23 mouse cellular contexts compared by ENCODE assay signal in genomic region chr12:55307566-55307965, GRCm38 (mm10). TPM values are rescaled to one million over a fixed set of nuclear protein-coding genes. Genes with fewer than 3 reads are reported as not detected.
DNase-seq lines count a peak whose midpoint lies in the region; ATAC-seq and TF ChIP-seq lines count a peak whose summit lies in the region.
"Had no signal": no experiment of that assay in that cellular context is flagged by ENCODE, and none has a peak within 500 bp of the region (broad histone marks: within the 10 kb centered on the region; RNA-seq: fewer than 3 reads in every experiment).

No protein-coding gene starts in this region.

- H3K27ac ChIP-seq in forebrain, embryonic 15.5 days (replicated peaks), result peak overlapping the region; percentile 44; the same call in 1 of the 2 replicates
- no peak overlapping the region for H3K27ac ChIP-seq in forebrain, embryonic 12.5 days
- peak overlapping the region; percentile 32 for H3K27ac ChIP-seq in heart, postnatal 0 days (ENCODE audit: low read depth)
- no peak overlapping the region for H3K27ac ChIP-seq in kidney, embryonic 15.5 days
- H3K27ac ChIP-seq: embryonic facial prominence, embryonic 15.5 days; gastrocnemius, adult 2 months; hindbrain, embryonic 10.5 days; hindbrain, embryonic 14.5 days had no signal

- H3K9me3 ChIP-seq in forebrain, embryonic 15.5 days, result no peaks in the 10 kb centered on the region
- no peaks in the 10 kb centered on the region for H3K9me3 ChIP-seq in forebrain, embryonic 12.5 days
- no peaks in the 10 kb centered on the region for H3K9me3 ChIP-seq in heart, postnatal 0 days (replicated peaks; ENCODE audit: control insufficient read depth, low read length)
- H3K9me3 ChIP-seq in kidney, embryonic 15.5 days (replicated peaks), result no peaks in the 10 kb centered on the region
- H3K9me3 ChIP-seq: embryonic facial prominence, embryonic 15.5 days; heart, embryonic 12.5 days had no signal

- WGBS in forebrain, embryonic 15.5 days, result 46% methylated on average over 6 of the region's 6 CpGs
- 67% methylated on average over 6 of the region's 6 CpGs for WGBS in forebrain, embryonic 12.5 days
- WGBS in heart, postnatal 0 days, result 78% methylated on average over 6 of the region's 6 CpGs
- 88% methylated on average over 6 of the region's 6 CpGs for WGBS in kidney, embryonic 15.5 days

- TF ChIP-seq POLR2A in brain, embryonic 14.5 days (IDR thresholded peaks at IDR 0.05; ENCODE audit: borderline replicate concordance, extremely low read depth, insufficient read depth, insufficient read length, poor library complexity, severe bottlenecking), result no peak

- no peak overlapping the region for H3K9ac ChIP-seq in forebrain, embryonic 15.5 days (replicated peaks)
- no peak overlapping the region for H3K9ac ChIP-seq in forebrain, embryonic 12.5 days
- H3K9ac ChIP-seq in heart, postnatal 0 days (replicated peaks; ENCODE audit: low read depth, low read length), result no peak overlapping the region
- no peak overlapping the region for H3K9ac ChIP-seq in kidney, embryonic 15.5 days
- H3K9ac ChIP-seq: embryonic facial prominence, embryonic 15.5 days; heart, embryonic 12.5 days; hindbrain, embryonic 14.5 days had no signal

- no peak for TF ChIP-seq CTCF in heart, postnatal 0 days (IDR thresholded peaks at IDR 0.05; ENCODE audit: low read depth)
- no peak for TF ChIP-seq CTCF in brain, embryonic 14.5 days (IDR thresholded peaks at IDR 0.05; ENCODE audit: borderline replicate concordance, extremely low read depth, insufficient read depth, insufficient read length)

- H3K4me1 ChIP-seq in forebrain, embryonic 15.5 days, result peaks cover 10% of the 10 kb centered on the region
- peaks cover 8% of the 10 kb centered on the region for H3K4me1 ChIP-seq in forebrain, embryonic 12.5 days
- peaks cover 9% of the 10 kb centered on the region for H3K4me1 ChIP-seq in heart, postnatal 0 days (ENCODE audit: control insufficient read depth, insufficient read depth)
- H3K4me1 ChIP-seq in kidney, embryonic 15.5 days, result peaks cover 8% of the 10 kb centered on the region; the same call in 1 of the 2 replicates
- H3K4me1 ChIP-seq: heart, embryonic 12.5 days had no signal

- peak overlapping the region; percentile 23 for H3K4me2 ChIP-seq in forebrain, embryonic 15.5 days (replicated peaks)
- H3K4me2 ChIP-seq in forebrain, embryonic 12.5 days, result no peak overlapping the region
- H3K4me2 ChIP-seq in heart, postnatal 0 days (ENCODE audit: low read depth, low read length), result no peak overlapping the region
- H3K4me2 ChIP-seq in kidney, embryonic 15.5 days, result no peak overlapping the region
- H3K4me2 ChIP-seq: embryonic facial prominence, embryonic 15.5 days; heart, embryonic 12.5 days; hindbrain, embryonic 14.5 days had no signal

- no peak for DNase-seq in heart, postnatal 0 days (ENCODE audit: low spot score)
- no peak for DNase-seq in heart, postnatal 4 days
- peak; percentile 59 for DNase-seq in brain, embryonic 14.5 days (ENCODE audit: low read depth)
- DNase-seq: adrenal gland, adult 2 months; adrenal gland, postnatal 25 days; cerebellum, adult 11 months; cerebellum, adult 8-10 months; cerebellum, postnatal 14 days; embryo, embryonic 11 days; gastrocnemius, adult 2 months; gastrocnemius, postnatal 25 days; heart, postnatal 10 days; kidney, adult 8-10 months had no signal

- no peak for ATAC-seq in forebrain, embryonic 15.5 days (replicated peaks)
- ATAC-seq in forebrain, embryonic 12.5 days (ENCODE audit: low FRiP score), result no peak
- ATAC-seq in heart, postnatal 0 days (ENCODE audit: insufficient read depth, low read depth), result no peak
- ATAC-seq in kidney, embryonic 15.5 days (replicated peaks; ENCODE audit: low FRiP score), result no peak
- ATAC-seq: inflammation-experienced regulatory T-cells, adult 6 months; intestine, postnatal 0 days had no signal

- H3K36me3 ChIP-seq in forebrain, embryonic 15.5 days, result 0 out of 2 replicates have a peak, but pooled peaks cover 2% of the 10 kb centered on the region
- peaks cover 17% of the 10 kb centered on the region; the same call in 1 of the 2 replicates for H3K36me3 ChIP-seq in forebrain, embryonic 12.5 days (replicated peaks)
- H3K36me3 ChIP-seq in heart, postnatal 0 days (replicated peaks; ENCODE audit: control insufficient read depth, insufficient read depth, low read length), result no peaks in the 10 kb centered on the region
- peaks cover 15% of the 10 kb centered on the region for H3K36me3 ChIP-seq in kidney, embryonic 15.5 days

- no peak for TF ChIP-seq EP300 in heart, postnatal 0 days (IDR thresholded peaks at IDR 0.05; ENCODE audit: low read depth)

- H3K27me3 ChIP-seq in forebrain, embryonic 15.5 days, result no peaks in the 10 kb centered on the region
- H3K27me3 ChIP-seq in forebrain, embryonic 12.5 days, result no peaks in the 10 kb centered on the region
- H3K27me3 ChIP-seq in heart, postnatal 0 days (ENCODE audit: control insufficient read depth, insufficient read depth, low read length), result no peaks in the 10 kb centered on the region
- H3K27me3 ChIP-seq in kidney, embryonic 15.5 days, result no peaks in the 10 kb centered on the region
- H3K27me3 ChIP-seq: embryonic facial prominence, embryonic 15.5 days; heart, embryonic 12.5 days had no signal

- peak overlapping the region; percentile 5; the same call in 1 of the 2 replicates for H3K4me3 ChIP-seq in forebrain, embryonic 15.5 days
- no peak overlapping the region for H3K4me3 ChIP-seq in forebrain, embryonic 12.5 days (replicated peaks)
- H3K4me3 ChIP-seq in heart, postnatal 0 days (ENCODE audit: low read depth, low read length), result no peak overlapping the region
- no peak overlapping the region for H3K4me3 ChIP-seq in kidney, embryonic 15.5 days (replicated peaks)
- H3K4me3 ChIP-seq: embryonic facial prominence, embryonic 15.5 days; erythroblast, embryonic 14.5 days; gastrocnemius, adult 2 months; heart, embryonic 12.5 days; hindbrain, embryonic 10.5 days had no signal

RNA-seq across cellular contexts. Expression of gene Ppp2r3c, which starts 4.8 kb away (rescaled TPM):
- polyA plus RNA-seq in forebrain, embryonic 15.5 days (2015; fragmentation: Nextera tagmentation; extraction: Ambion mirVana), result 23.1 and 23.7 TPM in 2 replicates
- polyA plus RNA-seq in forebrain, embryonic 12.5 days (2016; fragmentation: Nextera tagmentation; extraction: Ambion mirVana), result 27.1 and 28.3 TPM in 2 replicates
- 4.0 and 4.3 TPM in 2 replicates for total RNA-seq in heart, postnatal 0 days (2014; rRNA removed; ENCODE audit: low replicate concordance)
- polyA plus RNA-seq in heart, postnatal 0 days (2015; fragmentation: Nextera tagmentation; extraction: Ambion mirVana), result 10.1 and 10.6 TPM in 2 replicates
- 10 to 100 TPM; 11.7 to 12.9 TPM for total RNA-seq in heart, postnatal 4 days (2021)
- polyA plus RNA-seq in brain, embryonic 14.5 days (2012; rRNA removed), result 19.1 and 20.4 TPM in 2 replicates
- 15.3 and 16.2 TPM in 2 replicates for polyA plus RNA-seq in kidney, embryonic 15.5 days (2015; fragmentation: Nextera tagmentation; extraction: Ambion mirVana)

RNA-seq across cellular contexts. Expression of gene 1110008L16Rik, which starts 8.2 kb away (rescaled TPM):
- 10.7 and 12.2 TPM in 2 replicates for polyA plus RNA-seq in forebrain, embryonic 15.5 days (2015; fragmentation: Nextera tagmentation; extraction: Ambion mirVana)
- 13.2 and 14.1 TPM in 2 replicates for polyA plus RNA-seq in forebrain, embryonic 12.5 days (2016; fragmentation: Nextera tagmentation; extraction: Ambion mirVana)
- total RNA-seq in heart, postnatal 0 days (2014; rRNA removed; ENCODE audit: low replicate concordance), result 5.7 and 6.0 TPM in 2 replicates
- polyA plus RNA-seq in heart, postnatal 0 days (2015; fragmentation: Nextera tagmentation; extraction: Ambion mirVana), result 6.5 and 7.3 TPM in 2 replicates
- 10 to 100 TPM; 10.7 to 11.1 TPM for total RNA-seq in heart, postnatal 4 days (2021)
- 9.2 and 10.0 TPM in 2 replicates for polyA plus RNA-seq in brain, embryonic 14.5 days (2012; rRNA removed)
- polyA plus RNA-seq in kidney, embryonic 15.5 days (2015; fragmentation: Nextera tagmentation; extraction: Ambion mirVana), result 15.9 and 16.5 TPM in 2 replicates

Comparison
In these comparisons a context has a peak if more than half of its experiments do, and no peak if none do; other contexts are left out.
1. H3K27ac ChIP-seq: peak in forebrain, embryonic 15.5 days (single experiment) and heart, postnatal 0 days (single experiment); none in forebrain, embryonic 12.5 days (single experiment) and kidney, embryonic 15.5 days (single experiment).